Mouse (Mus musculus) brain, embryonic 18.5 days (tissue): ENCODE measurements around the gene Xylt2.
"Not testable (repeated sequence)": the region's sequence is repeated elsewhere in the genome, so short reads cannot be mapped to it uniquely, and the experiment has no call there.

Experiments used
- DNase-seq: peaks from one replicate; pipeline ENCODE4 v3.0.0-alpha.2; 2012; ENCODE audit warnings: low read depth, low spot score

The Xylt2 gene

DNA sequence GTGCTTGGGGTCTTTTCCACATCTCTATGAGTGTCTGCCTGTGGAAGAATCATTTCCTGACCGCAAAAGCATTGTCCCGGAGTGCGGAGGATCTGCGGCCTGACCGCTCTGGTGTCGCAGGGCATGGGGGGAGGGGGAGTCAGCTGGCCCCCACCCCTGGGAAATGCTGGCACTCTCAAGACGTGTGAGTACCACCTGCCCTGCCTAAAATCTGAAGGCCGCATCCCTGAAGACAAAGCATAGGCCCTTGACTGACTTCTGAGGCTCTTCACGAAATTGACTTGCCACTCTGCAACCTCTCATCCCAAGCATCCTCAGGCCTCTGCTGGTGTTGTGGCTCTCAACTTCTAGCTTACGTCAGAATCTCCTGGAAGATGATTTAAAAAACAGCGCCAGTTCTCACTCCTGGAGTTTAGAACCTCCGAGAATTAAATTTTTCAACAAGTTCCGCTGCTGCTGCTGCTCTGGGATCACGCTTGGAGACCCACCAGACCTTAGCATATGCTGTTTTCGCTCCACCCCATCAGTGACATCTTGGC, 361 bp upstream of the Xylt2 start:
- no peak for DNase-seq

DNA sequence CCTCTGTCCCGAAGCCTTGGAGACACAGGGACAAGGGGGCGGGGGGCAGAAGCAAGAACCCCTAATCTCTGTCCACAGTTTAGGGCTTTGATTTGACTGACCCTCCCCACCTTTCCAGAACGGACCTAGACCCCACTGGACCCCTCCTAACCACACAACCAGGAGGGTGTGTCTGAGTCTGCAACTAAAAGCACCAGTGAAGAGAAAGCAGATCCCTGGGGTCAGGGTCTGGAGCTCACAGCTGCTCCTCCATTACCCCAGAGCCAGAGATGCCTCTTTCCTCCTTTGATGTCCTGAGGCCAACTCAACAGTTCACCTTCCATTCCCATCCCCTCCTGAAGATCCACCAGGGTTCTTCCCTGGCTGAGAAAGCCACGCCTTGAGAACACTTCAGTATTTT, 1.0 kb downstream of the Xylt2 start:
- no peak for DNase-seq

GRCm38 (mm10) chr11:94675446-94675845, 1.9 kb downstream of the Xylt2 start:
- DNase-seq: no peak

- DNase-seq: no peak
Measured at GRCm38 (mm10) chr11:94674984-94675383, 2.3 kb downstream of the Xylt2 start.

DNA sequence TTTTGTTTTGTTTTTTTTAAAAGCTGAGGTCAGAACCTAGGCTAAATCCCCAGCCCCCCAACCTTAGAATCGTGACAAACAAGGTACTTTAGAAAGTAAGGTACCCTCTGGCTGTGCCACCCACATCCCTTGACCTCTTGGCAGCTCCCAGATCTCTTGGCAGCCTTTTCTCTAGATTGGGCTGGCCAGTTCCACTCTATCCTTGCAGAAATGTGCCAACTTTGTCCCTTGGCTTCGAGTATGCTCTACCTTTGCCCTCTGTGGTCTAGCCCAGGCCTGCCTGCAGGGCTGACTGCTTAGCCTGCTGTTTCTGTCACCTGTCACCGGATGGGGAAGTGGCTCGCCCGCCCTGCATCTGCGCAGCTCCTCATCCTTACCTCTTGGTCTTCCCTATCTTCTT, 12.0 kb downstream of the Xylt2 start:
- DNase-seq: no peak

GRCm38 (mm10) chr11:94661344-94661743, 16.0 kb downstream of the Xylt2 start:
- no peak for DNase-seq

- DNase-seq: peak; percentile 64
Measured at GRCm38 (mm10) chr11:94653663-94654436, 23.5 kb downstream of the Xylt2 start, which contains the start of the genes Mrpl27 and Eme1. TSS of gene Mrpl27 (plus strand) at chr11:94653767. TSS of gene Eme1 (minus strand) at chr11:94653964.

DNA sequence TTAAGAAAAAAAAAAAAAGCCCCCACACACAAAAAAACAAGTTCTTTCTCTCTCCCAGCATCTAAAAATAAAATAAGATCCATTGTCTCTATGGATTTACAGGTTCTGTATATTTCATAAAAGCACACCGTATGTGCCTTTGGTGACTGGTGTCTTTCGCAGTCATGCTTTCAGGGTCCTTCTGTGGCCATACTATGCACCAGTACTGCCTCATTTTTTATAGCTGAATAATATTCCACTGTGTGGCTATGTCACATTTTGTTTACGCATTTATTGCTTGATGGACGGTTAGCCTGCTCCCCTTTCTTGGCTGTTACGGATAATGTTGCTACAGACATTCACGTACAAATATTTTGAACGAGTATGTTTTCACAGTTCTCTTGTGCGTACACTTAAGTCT, 24.3 kb downstream of the Xylt2 start:
- DNase-seq: no peak

- not testable (repeated sequence) for DNase-seq
Measured at GRCm38 (mm10) chr11:94651241-94651640, 26.1 kb downstream of the Xylt2 start.

DNA sequence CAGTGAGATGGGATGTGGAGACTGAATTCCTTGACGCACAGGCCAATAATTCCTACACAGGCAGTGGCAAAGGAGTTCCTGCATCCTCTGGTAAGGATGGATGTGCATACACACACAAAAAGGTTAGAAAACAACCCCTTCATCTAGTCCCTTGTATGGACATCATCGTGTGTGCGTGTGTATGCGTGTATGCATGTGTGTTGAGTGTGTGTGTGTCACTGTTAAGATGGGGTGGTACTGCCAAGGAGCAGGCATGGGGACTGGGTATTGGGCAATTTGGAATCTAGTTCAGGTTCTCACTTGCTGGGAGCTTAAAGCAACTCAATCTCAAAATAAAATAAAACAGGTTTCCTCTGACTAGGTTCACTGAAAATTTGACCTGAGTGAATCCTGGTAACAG, 30.9 kb downstream of the Xylt2 start:
- no peak for DNase-seq

DNA sequence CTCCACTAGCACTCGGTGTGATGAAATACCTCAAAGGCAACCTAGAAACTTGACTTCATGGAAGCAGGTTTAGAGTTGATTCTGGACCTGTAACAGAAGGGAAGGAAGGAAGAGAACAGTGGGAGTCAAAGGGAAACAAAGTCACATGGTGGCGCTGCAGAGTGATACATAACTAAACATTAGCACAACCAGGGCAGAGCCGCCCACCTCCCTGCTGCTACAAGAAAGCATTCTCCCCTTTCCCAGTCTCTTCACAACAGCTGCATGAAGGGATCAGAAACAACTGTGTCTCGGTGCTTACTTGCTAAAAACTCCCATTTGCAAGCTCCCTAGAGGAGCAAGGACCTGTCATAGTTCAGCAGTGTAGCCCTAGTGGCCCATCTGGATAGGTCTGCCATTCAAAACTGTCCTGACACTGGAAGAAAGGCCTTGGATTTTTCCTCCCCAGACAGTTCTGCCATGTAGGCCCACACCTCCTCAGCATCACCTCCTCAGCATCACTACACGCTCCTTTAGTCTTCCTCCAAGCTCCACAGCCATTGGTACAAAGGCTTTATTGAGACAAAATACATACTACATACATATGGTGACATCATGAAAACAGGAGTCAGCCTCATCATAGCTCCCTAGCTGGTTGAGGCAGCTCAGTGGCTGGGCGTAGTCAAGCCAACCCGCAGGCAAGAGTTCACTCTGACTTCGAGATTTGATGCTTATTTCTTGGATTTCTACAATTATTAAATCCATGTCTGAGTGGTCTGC, 32.7 kb downstream of the Xylt2 start:
- no peak for DNase-seq

- DNase-seq: no peak
Measured at GRCm38 (mm10) chr11:94634431-94634830, 42.9 kb downstream of the Xylt2 start.

DNA sequence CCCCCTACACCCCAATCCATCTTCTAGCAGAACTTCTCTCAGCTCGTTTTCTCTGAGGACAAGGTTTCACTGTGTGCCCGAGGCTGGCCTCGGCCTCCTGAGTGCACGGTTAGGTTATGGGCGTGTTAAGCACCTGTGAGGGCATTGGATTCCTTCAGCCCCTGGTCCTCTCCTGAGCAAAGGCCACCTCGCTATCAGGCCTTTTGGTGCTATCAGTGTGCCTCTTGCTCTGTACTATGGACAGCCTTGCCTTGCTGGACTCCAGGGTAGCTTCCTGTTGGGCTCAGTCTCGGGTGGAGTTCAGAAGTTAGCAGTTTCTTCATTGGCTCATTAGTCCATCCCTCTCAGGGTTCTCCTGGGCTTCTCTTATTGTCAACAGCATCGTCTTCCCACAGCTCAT, 44.3 kb downstream of the Xylt2 start:
- DNase-seq: no peak

DNA sequence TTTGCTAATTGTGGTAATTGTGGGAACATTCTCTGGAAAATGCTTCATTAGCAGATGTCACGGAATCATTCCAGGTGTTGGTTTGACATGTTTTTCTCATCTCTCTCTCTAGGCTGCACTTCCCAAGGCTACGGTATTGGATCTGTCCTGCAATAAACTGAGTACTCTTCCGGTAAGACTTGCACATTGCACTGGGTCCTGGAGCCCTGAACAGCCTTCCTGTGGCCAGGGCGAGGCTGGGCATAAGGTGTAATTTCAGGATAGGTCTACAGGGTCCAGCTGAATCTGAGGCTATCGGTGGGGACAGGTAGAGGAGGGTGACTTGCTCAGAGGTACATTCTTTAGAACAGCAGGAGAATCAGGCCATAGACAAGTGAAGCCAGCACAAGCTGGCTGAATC, 45.3 kb downstream of the Xylt2 start:
- DNase-seq: no peak

GRCm38 (mm10) chr11:94630199-94631011, 46.9 kb downstream of the Xylt2 start:
- DNase-seq: no peak

GRCm38 (mm10) chr11:94629884-94630198, 47.5 kb downstream of the Xylt2 start:
- DNase-seq: no peak

DNA sequence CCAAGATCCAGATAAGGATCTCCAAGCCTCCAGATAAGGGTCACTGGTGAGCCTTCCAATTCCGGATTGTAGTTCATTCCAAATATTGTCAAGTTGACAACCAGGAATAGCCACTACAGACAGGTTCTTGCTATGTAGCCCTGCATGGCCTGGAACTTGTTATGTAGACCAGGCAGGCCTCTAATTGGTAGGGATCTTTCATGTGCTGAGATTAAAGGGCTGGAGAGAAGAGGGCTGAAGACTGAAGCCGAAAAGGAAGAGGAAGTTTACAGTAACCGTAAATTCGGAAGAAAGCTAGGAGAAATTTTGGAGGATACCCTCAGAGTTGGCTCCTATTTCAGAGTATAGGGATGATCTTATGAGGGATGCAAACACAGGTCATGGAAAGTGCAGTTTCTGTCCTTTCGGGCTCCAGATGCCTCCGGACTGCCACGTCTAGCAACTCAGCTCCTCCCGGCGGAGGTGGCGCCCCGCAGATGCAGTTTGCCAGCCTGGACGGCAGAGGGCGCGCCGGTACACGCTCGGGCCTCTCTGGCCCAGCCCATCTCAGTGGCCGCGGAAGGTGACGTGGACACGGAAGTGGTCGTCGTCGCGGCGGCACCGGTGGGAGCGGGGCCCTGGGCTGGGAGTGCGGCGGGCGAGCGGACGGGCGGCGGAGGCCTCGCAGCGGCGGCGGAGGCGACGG, 48.0 kb downstream of the Xylt2 start, which contains the start of gene Lrrc59:
TSS of gene Lrrc59 (plus strand) at position 569 of the 685 bp plus-strand sequence.
- peak; percentile 68 for DNase-seq

DNA sequence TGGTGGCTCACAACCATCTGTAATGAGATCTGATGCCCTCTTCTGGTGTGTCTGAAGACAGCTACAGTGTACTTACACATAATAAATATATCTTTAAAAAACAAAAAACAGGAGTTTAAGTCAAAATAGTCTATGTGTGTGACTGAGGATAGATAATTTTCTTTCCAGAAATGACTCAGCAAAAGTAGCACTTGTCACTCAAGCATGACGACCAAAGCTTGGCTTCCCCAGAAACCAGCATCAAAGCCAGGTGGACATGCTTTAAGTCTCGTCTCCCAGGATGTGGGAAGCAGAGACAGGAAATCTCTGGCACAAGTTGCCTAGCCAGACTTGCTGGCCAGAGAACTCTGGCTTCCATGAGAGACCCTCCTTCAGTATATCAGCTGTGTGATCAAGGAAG, 55.2 kb downstream of the Xylt2 start:
- no peak for DNase-seq

GRCm38 (mm10) chr11:94621458-94621852, 55.9 kb downstream of the Xylt2 start:
- no peak for DNase-seq

- no peak for DNase-seq
Measured at GRCm38 (mm10) chr11:94620766-94621457, 56.4 kb downstream of the Xylt2 start.

DNA sequence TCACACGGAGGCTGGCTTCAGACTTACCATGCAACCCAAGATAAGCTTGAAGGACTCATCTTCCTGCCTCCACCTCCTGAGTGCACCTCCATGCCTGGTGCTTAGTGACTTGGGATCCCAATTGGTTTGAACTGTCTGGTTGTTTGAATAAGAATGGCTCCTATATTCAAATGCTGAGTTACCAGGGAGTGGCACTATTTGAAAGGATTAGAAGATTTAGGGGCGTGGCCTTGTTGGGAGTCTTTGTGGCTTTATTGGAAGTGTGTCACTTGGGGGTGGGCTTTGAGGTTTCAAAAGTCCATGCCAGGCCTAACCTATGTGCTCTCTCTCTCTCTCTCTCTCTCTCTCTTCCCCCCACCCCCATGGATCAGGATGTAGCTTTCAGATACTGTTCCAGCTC, 59.7 kb downstream of the Xylt2 start:
- DNase-seq: no peak
